Mouse (Mus musculus) intestine, embryonic 14.5 days (tissue): Measurements from ENCODE around the gene Fam171a2. TPM values are rescaled to one million over a fixed set of nuclear protein-coding genes. Genes with fewer than 3 reads are reported as not detected.

ENCODE experiments used
- ATAC-seq: fragments of 200-750 bp; cut with Nextera tagmentation; replicated peaks from 2 replicates; pipeline ENCODE4 v1.8.0; 2017; ENCODE audit warnings: low read depth, moderate number of reproducible peaks, moderate TSS enrichment, moderate library complexity; ENCODE audit not compliant: low FRiP score, low TSS enrichment
- DNase-seq: peaks from one replicate; pipeline ENCODE4 v3.0.0-alpha.2; 2018; ENCODE audit warnings: low spot score
- H3K27ac ChIP-seq: fragments of 300-500 bp; sonication (generic); 2 replicates; pipeline ENCODE4 v1.5.1; 2014; ENCODE audit warnings: low read depth, mild to moderate bottlenecking, control low read depth
- H3K27me3 ChIP-seq: fragments of 300-500 bp; sonication (generic); replicated peaks from 2 replicates; pipeline ENCODE4 v1.6.1; 2014; ENCODE audit warnings: low read length, control low read depth; ENCODE audit not compliant: control insufficient read depth, insufficient read depth
- H3K36me3 ChIP-seq: fragments of 300-500 bp; sonication (generic); 2 replicates; pipeline ENCODE4 v1.6.1; 2014; ENCODE audit warnings: low read length, control low read depth; ENCODE audit not compliant: control insufficient read depth, insufficient read depth
- H3K4me1 ChIP-seq: fragments of 300-500 bp; sonication (generic); replicated peaks from 2 replicates; pipeline ENCODE4 v1.6.1; 2014; ENCODE audit warnings: low read length, control low read depth, mixed read lengths; ENCODE audit not compliant: control insufficient read depth, insufficient read depth
- H3K4me2 ChIP-seq: fragments of 300-500 bp; sonication (generic); 2 replicates; pipeline ENCODE4 v1.6.1; 2014; ENCODE audit warnings: low read length
- H3K4me3 ChIP-seq: fragments of 300-500 bp; sonication (generic); 2 replicates; pipeline ENCODE4 v1.5.1; 2014; ENCODE audit warnings: low read depth, low read length, control low read depth, mixed read lengths
- H3K9ac ChIP-seq: fragments of 300-500 bp; sonication (generic); 2 replicates; pipeline ENCODE4 v1.6.1; 2014; ENCODE audit warnings: mild to moderate bottlenecking, low read length
- H3K9me3 ChIP-seq: fragments of 300-500 bp; sonication (generic); 2 replicates; pipeline ENCODE4 v1.6.1; 2016; ENCODE audit warnings: low read length, control low read depth; ENCODE audit not compliant: control insufficient read depth
- WGBS: fragments of 180-500 bp; shearing (Covaris S2); extraction: QIAGEN DNeasy Blood & Tissue Kit; methylation state at CpG from one replicate; pipeline ENCODE4 v1.1.7; 2014; 5-methylcytosine and 5-hydroxymethylcytosine counted together
- polyA plus RNA-seq: library from polyadenylated mRNA; unstranded; fragments of >200 nt; fragmentation: Nextera tagmentation; extraction: Ambion mirVana; gene quantifications from 2 replicates; pipeline ENCODE4 v1.2.1, GENCODE M21; 2014

The Fam171a2 gene
- polyA plus RNA-seq, 1 experiment from 2014 or later, result 4.7 TPM

DNA sequence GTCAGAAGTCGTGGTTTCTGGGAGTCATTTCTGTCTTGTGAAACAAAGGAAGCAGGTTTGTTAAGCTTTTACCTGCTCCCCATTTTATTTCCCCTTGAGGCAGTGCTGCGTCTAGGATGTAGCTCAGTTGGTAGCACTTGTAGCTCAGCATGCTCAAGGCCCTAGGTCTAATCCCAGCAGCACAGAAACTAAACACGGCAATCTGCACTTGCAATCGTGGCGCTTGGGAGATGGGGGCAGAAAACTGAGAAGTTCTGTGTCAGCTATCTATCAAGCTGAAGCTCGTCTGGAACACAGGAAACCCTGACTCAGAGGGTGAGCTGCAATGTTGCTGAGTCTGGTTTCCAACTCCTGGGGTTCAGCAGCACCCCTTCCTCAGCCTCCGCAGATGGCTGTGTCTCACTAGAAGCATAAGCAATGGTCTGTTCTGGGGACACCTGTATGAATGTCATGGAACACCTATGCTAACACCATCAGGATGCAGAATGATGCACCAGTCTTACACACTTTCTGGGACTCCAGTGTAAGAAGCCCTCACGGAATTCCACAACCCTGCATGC, 18.4 kb downstream of the Fam171a2 start:
- H3K27ac ChIP-seq, result no peak overlapping the region
- 67% methylated on average over 8 of the region's 8 CpGs for WGBS
- no peaks in the 10 kb centered on the region for H3K27me3 ChIP-seq
- ATAC-seq (no peak), DNase-seq (no peak)
- H3K4me3 ChIP-seq, result no peak overlapping the region
- H3K9ac ChIP-seq, result no peak overlapping the region
- H3K4me2 ChIP-seq, result no peak overlapping the region; the same call in 1 of the 2 replicates
- H3K9me3 ChIP-seq, result no peaks in the 10 kb centered on the region
- no peaks in the 10 kb centered on the region for H3K36me3 ChIP-seq
- peaks cover 10% of the 10 kb centered on the region for H3K4me1 ChIP-seq

GRCm38 (mm10) chr11:102425555-102426316, 21.7 kb downstream of the Fam171a2 start:
- H3K4me1 ChIP-seq, result peaks cover 6% of the 10 kb centered on the region
- ATAC-seq (no peak), DNase-seq (no peak)
- WGBS, result 78% methylated on average over 8 of the region's 8 CpGs
- H3K9me3 ChIP-seq, result no peaks in the 10 kb centered on the region
- no peaks in the 10 kb centered on the region for H3K36me3 ChIP-seq
- no peak overlapping the region for H3K4me2 ChIP-seq
- H3K9ac ChIP-seq, result no peak overlapping the region
- H3K27ac ChIP-seq, result no peak overlapping the region
- H3K4me3 ChIP-seq, result no peak overlapping the region
- no peaks in the 10 kb centered on the region for H3K27me3 ChIP-seq

DNA sequence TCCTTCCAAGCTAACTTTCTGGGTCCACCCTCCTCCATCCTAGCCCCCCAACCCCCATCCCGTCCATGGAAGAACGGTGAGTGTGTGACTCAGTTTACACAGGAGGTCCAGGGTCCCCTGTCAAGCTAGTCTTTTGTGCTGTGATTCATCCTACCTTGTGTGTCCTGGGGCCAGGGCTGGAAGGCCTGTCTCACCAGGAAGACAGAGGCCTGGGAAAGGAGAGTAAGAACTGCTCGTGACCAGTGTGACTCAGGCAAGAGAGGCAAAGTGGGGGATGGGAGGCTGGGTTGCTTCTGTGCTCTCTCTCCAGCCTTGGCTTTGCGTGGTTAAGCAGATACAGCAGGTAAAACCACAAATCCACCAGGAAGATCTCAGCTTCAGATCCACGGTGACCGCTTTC, 22.8 kb downstream of the Fam171a2 start:
- Histone ChIP-seq H3K36me3 (no peaks in the 10 kb centered on the region), H3K4me2 (no peak overlapping the region), H3K9me3 (no peaks in the 10 kb centered on the region), H3K27me3 (no peaks in the 10 kb centered on the region), H3K4me1 (peaks cover 5% of the 10 kb centered on the region), H3K9ac (no peak overlapping the region), H3K27ac (no peak overlapping the region), H3K4me3 (no peak overlapping the region)
- DNase-seq, result no peak
- no peak for ATAC-seq
- 72% methylated on average over 6 of the region's 6 CpGs for WGBS

- DNase-seq, result no peak
- no peak overlapping the region for H3K4me3 ChIP-seq
- ATAC-seq, result no peak
- H3K36me3 ChIP-seq, result no peaks in the 10 kb centered on the region
- H3K9me3 ChIP-seq, result no peaks in the 10 kb centered on the region
- 48% methylated on average over 8 of the region's 8 CpGs for WGBS
- no peaks in the 10 kb centered on the region for H3K27me3 ChIP-seq
- H3K4me2 ChIP-seq, result no peak overlapping the region
- H3K27ac ChIP-seq, result no peak overlapping the region
- no peak overlapping the region for H3K9ac ChIP-seq
- no peaks in the 10 kb centered on the region for H3K4me1 ChIP-seq
These were observed 25.9 kb downstream of the Fam171a2 start for GRCm38 (mm10) chr11:102421559-102421958.

- Histone ChIP-seq H3K4me3 (no peak overlapping the region), H3K36me3 (no peaks in the 10 kb centered on the region), H3K9ac (no peak overlapping the region), H3K27me3 (no peaks in the 10 kb centered on the region), H3K9me3 (no peaks in the 10 kb centered on the region), H3K4me2 (no peak overlapping the region), H3K4me1 (no peaks in the 10 kb centered on the region), H3K27ac (no peak overlapping the region)
- DNase-seq (no peak), ATAC-seq (no peak)
These were observed 28.6 kb downstream of the Fam171a2 start for GRCm38 (mm10) chr11:102418887-102419286.

GRCm38 (mm10) chr11:102417160-102417559, 30.3 kb downstream of the Fam171a2 start:
- Histone ChIP-seq H3K4me1 (no peaks in the 10 kb centered on the region), H3K9ac (no peak overlapping the region), H3K9me3 (no peaks in the 10 kb centered on the region), H3K4me2 (no peak overlapping the region), H3K27me3 (no peaks in the 10 kb centered on the region), H3K36me3 (no peaks in the 10 kb centered on the region), H3K4me3 (no peak overlapping the region), H3K27ac (no peak overlapping the region)
- WGBS, result 74% methylated on average over 1 of the region's 1 CpGs
- DNase-seq, result no peak
- ATAC-seq, result no peak

- no peak overlapping the region for H3K4me3 ChIP-seq
- no peak for ATAC-seq
- no peak overlapping the region for H3K27ac ChIP-seq
- no peak overlapping the region for H3K9ac ChIP-seq
- H3K36me3 ChIP-seq, result no peaks in the 10 kb centered on the region
- WGBS, result 67% methylated on average over 10 of the region's 10 CpGs
- H3K4me1 ChIP-seq, result no peaks in the 10 kb centered on the region; the same call in 1 of the 2 replicates
- no peak overlapping the region for H3K4me2 ChIP-seq
- H3K27me3 ChIP-seq, result no peaks in the 10 kb centered on the region
- DNase-seq, result no peak
- no peaks in the 10 kb centered on the region for H3K9me3 ChIP-seq
These were observed 32.3 kb downstream of the Fam171a2 start for GRCm38 (mm10) chr11:102415034-102415802.

DNA sequence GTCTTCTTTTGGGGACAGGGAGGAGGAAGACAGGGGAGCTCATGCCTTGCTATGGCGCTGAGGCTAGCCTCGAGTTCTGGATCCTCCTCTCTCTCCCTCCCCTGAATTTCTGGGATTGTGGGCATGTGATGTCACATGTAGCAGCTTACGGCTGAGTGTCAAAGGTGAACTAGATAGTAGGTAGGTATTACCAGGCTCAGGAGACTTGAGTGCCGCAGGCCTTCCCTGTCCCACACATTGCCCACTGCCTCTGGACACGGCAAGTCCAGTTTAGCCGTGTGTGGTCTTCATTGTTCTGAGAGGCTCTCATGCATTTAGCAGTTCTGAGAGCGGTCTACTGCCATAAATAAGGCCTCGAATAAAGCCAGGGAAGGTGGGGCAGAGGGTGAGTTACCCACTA, 34.4 kb downstream of the Fam171a2 start:
- Histone ChIP-seq H3K4me2 (no peak overlapping the region), H3K4me3 (no peak overlapping the region), H3K27me3 (no peaks in the 10 kb centered on the region), H3K27ac (no peak overlapping the region), H3K36me3 (no peaks in the 10 kb centered on the region), H3K4me1 (peaks cover 3% of the 10 kb centered on the region; the same call in 1 of the 2 replicates), H3K9ac (no peak overlapping the region), H3K9me3 (no peaks in the 10 kb centered on the region)
- 76% methylated on average over 8 of the region's 8 CpGs for whole genome bisulfite sequencing
- DNase-seq, result no peak
- no peak for ATAC-seq
